Mouse (Mus musculus) heart, postnatal 36 days (tissue): Measurements from ENCODE around the gene Ntng1. TPM values are rescaled to one million over a fixed set of nuclear protein-coding genes. Genes with fewer than 3 reads are reported as not detected.

Source experiments
- DNase-seq, 2 experiments: peaks; one replicate each; pipeline ENCODE4 v3.0.0; 2021 to 2022
- intact Hi-C: fragments of 180-260 bp; cut with DNase I; formaldehyde crosslinking; loops from one replicate; pipeline ENCODE4 v1.15.1; 2025
- total RNA-seq, 2 experiments: library from RNA; stranded (reverse); gene quantifications; 2 replicates each; pipeline ENCODE4 v1.2.3; 2021

The Ntng1 gene
- total RNA-seq, 2 experiments from 2014 or later, result 0.25 TPM; not detected in 1

- DNase-seq, result peak in 1 of 2 experiments; percentile 5
Measured at GRCm38 (mm10) chr3:109936275-109936674, 207.5 kb downstream of the Ntng1 start.

GRCm38 (mm10) chr3:109932261-109932660, 211.6 kb downstream of the Ntng1 start:
- peak; percentile 10 to 37 for DNase-seq
- intact Hi-C loops, result loop anchor here (10.0 kb wide), 1 partner anchor 407 kb away; no protein-coding TSS in a partner anchor

More at GRCm38 (mm10) chr3:109936275-109936674, 207.5 kb downstream of the Ntng1 start:
- intact Hi-C loops, result loop anchor here (10.0 kb wide), 1 partner anchor 411 kb away; no protein-coding TSS in a partner anchor

GRCm38 (mm10) chr3:109931021-109931420, 212.8 kb downstream of the Ntng1 start:
- intact Hi-C loops, result loop anchor here (10.0 kb wide), 1 partner anchor 406 kb away; no protein-coding TSS in a partner anchor
- DNase-seq, result no peak

- DNase-seq, result no peak
- intact Hi-C loops, result no loop called here
Measured at GRCm38 (mm10) chr3:109923788-109924187, 220.0 kb downstream of the Ntng1 start.

GRCm38 (mm10) chr3:109918996-109919395, 224.8 kb downstream of the Ntng1 start:
- intact Hi-C loops, result no loop called here
- no peak for DNase-seq

- no peak for DNase-seq
- intact Hi-C loops, result no loop called here
Measured at GRCm38 (mm10) chr3:109917926-109918694, 225.7 kb downstream of the Ntng1 start.

- intact Hi-C loops, result no loop called here
- DNase-seq, result no peak
Measured at GRCm38 (mm10) chr3:109917077-109917476, 226.7 kb downstream of the Ntng1 start.

- intact Hi-C loops, result no loop called here
- DNase-seq, result no peak
Measured at GRCm38 (mm10) chr3:109914226-109914625, 229.6 kb downstream of the Ntng1 start.

- intact Hi-C loops, result no loop called here
- no peak for DNase-seq
Measured at GRCm38 (mm10) chr3:109890600-109890999, 253.2 kb downstream of the Ntng1 start.

GRCm38 (mm10) chr3:109885672-109886071, 258.1 kb downstream of the Ntng1 start:
- DNase-seq, result no peak
- intact Hi-C loops, result no loop called here

GRCm38 (mm10) chr3:109879061-109879460, 264.8 kb downstream of the Ntng1 start:
- no peak for DNase-seq
- intact Hi-C loops, result no loop called here

- DNase-seq, result no peak
Measured at GRCm38 (mm10) chr3:109871986-109872385, 271.8 kb downstream of the Ntng1 start.

GRCm38 (mm10) chr3:109858276-109858675, 285.5 kb downstream of the Ntng1 start:
- intact Hi-C loops, result no loop called here
- DNase-seq, result no peak

More at GRCm38 (mm10) chr3:109871986-109872385, 271.8 kb downstream of the Ntng1 start:
- intact Hi-C loops, result no loop called here

- DNase-seq, result no peak
- intact Hi-C loops, result no loop called here
Measured at GRCm38 (mm10) chr3:109854449-109855155, 289.2 kb downstream of the Ntng1 start.

GRCm38 (mm10) chr3:109846660-109847059, 297.2 kb downstream of the Ntng1 start:
- intact Hi-C loops, result no loop called here
- no peak for DNase-seq

- DNase-seq, result no peak
- intact Hi-C loops, result no loop called here
Measured at GRCm38 (mm10) chr3:109825806-109826205, 318.0 kb downstream of the Ntng1 start.

GRCm38 (mm10) chr3:109822803-109823474, 320.9 kb downstream of the Ntng1 start:
- no peak for DNase-seq
- intact Hi-C loops, result no loop called here

- intact Hi-C loops, result no loop called here
- no peak for DNase-seq
Measured at GRCm38 (mm10) chr3:109818821-109819685, 324.8 kb downstream of the Ntng1 start.

GRCm38 (mm10) chr3:109809065-109809464, 334.7 kb downstream of the Ntng1 start:
- intact Hi-C loops, result no loop called here
- no peak for DNase-seq
